Mouse (Mus musculus): ENCODE data around the gene Trmt1. TPM values are rescaled to one million over a fixed set of nuclear protein-coding genes. Genes with fewer than 3 reads are reported as not detected.

Gene Trmt1
- polyA plus RNA-seq, 1 experiment from 2014 or later = 45.6 TPM

- WGBS = 22% methylated on average over 9 of the region's 9 CpGs
- DNase-seq (ENCODE audit: low spot score, missing footprints) (peak; percentile 92), ATAC-seq (ENCODE audit: low FRiP score) (peak; percentile 64)
- H3K9ac ChIP-seq (ENCODE audit: low read length) = 0 out of 2 replicates have a peak overlapping the region, but pooled peaks have one; percentile 6
- H3K27ac ChIP-seq (ENCODE audit: low read depth, low read length) = peak overlapping the region; percentile 76
- no peak overlapping the region for H3K4me3 ChIP-seq (ENCODE audit: low read depth, low read length)
- no peaks in the 10 kb centered on the region for H3K9me3 ChIP-seq (ENCODE audit: control insufficient read depth, low read length)
- H3K27me3 ChIP-seq (ENCODE audit: control insufficient read depth, insufficient read depth, low read length) = peaks cover 32% of the 10 kb centered on the region
- H3K4me1 ChIP-seq (ENCODE audit: control insufficient read depth, insufficient read depth, low read length) = peaks cover 22% of the 10 kb centered on the region
- H3K36me3 ChIP-seq (ENCODE audit: control insufficient read depth, insufficient read depth, low read length) = no peaks in the 10 kb centered on the region
- H3K4me2 ChIP-seq = no peak overlapping the region
These were observed 44.6 kb downstream of the Trmt1 start for GRCm38 (mm10) chr8:84730541-84731370.

GRCm38 (mm10) chr8:84731371-84732177 lies 45.5 kb downstream of the Trmt1 start:
- Histone ChIP-seq H3K4me3 (ENCODE audit: low read depth, low read length) (no peak overlapping the region), H3K36me3 (ENCODE audit: control insufficient read depth, insufficient read depth, low read length) (no peaks in the 10 kb centered on the region), H3K27ac (ENCODE audit: low read depth, low read length) (peak overlapping the region; percentile 76), H3K4me2 (no peak overlapping the region), H3K4me1 (ENCODE audit: control insufficient read depth, insufficient read depth, low read length) (peaks cover 22% of the 10 kb centered on the region), H3K9me3 (ENCODE audit: control insufficient read depth, low read length) (no peaks in the 10 kb centered on the region), H3K9ac (ENCODE audit: low read length) (no peak overlapping the region), H3K27me3 (ENCODE audit: control insufficient read depth, insufficient read depth, low read length) (peaks cover 40% of the 10 kb centered on the region)
- ATAC-seq (ENCODE audit: low FRiP score) = no peak
- no peak for DNase-seq (ENCODE audit: low spot score, missing footprints)
- WGBS = 70% methylated on average over 11 of the region's 11 CpGs

GRCm38 (mm10) chr8:84732545-84732944 lies 46.4 kb downstream of the Trmt1 start:
- H3K27me3 ChIP-seq (ENCODE audit: control insufficient read depth, insufficient read depth, low read length) = peaks cover 49% of the 10 kb centered on the region
- WGBS = 80% methylated on average over 5 of the region's 5 CpGs
- H3K9ac ChIP-seq (ENCODE audit: low read length) = no peak overlapping the region
- H3K36me3 ChIP-seq (ENCODE audit: control insufficient read depth, insufficient read depth, low read length) = no peaks in the 10 kb centered on the region
- H3K4me3 ChIP-seq (ENCODE audit: low read depth, low read length) = no peak overlapping the region
- H3K9me3 ChIP-seq (ENCODE audit: control insufficient read depth, low read length) = no peaks in the 10 kb centered on the region
- H3K4me1 ChIP-seq (ENCODE audit: control insufficient read depth, insufficient read depth, low read length) = peaks cover 22% of the 10 kb centered on the region
- no peak overlapping the region for H3K4me2 ChIP-seq
- ATAC-seq (ENCODE audit: low FRiP score) (no peak), DNase-seq (ENCODE audit: low spot score, missing footprints) (no peak)
- no peak overlapping the region for H3K27ac ChIP-seq (ENCODE audit: low read depth, low read length)

- Histone ChIP-seq H3K27ac (ENCODE audit: low read depth, low read length) (no peak overlapping the region), H3K9ac (ENCODE audit: low read length) (no peak overlapping the region), H3K9me3 (ENCODE audit: control insufficient read depth, low read length) (no peaks in the 10 kb centered on the region), H3K27me3 (ENCODE audit: control insufficient read depth, insufficient read depth, low read length) (peaks cover 53% of the 10 kb centered on the region), H3K4me1 (ENCODE audit: control insufficient read depth, insufficient read depth, low read length) (peaks cover 25% of the 10 kb centered on the region), H3K36me3 (ENCODE audit: control insufficient read depth, insufficient read depth, low read length) (no peaks in the 10 kb centered on the region), H3K4me2 (no peak overlapping the region), H3K4me3 (ENCODE audit: low read depth, low read length) (no peak overlapping the region)
- 54% methylated on average over 5 of the region's 6 CpGs for WGBS
- DNase-seq (ENCODE audit: low spot score, missing footprints) = no peak
- ATAC-seq (ENCODE audit: low FRiP score) = no peak
These were observed 46.9 kb downstream of the Trmt1 start for GRCm38 (mm10) chr8:84732996-84733395.

- 82% methylated on average over 6 of the region's 6 CpGs for WGBS
- Histone ChIP-seq H3K36me3 (ENCODE audit: control insufficient read depth, insufficient read depth, low read length) (no peaks in the 10 kb centered on the region), H3K27ac (ENCODE audit: low read depth, low read length) (no peak overlapping the region), H3K4me3 (ENCODE audit: low read depth, low read length) (no peak overlapping the region), H3K9me3 (ENCODE audit: control insufficient read depth, low read length) (no peaks in the 10 kb centered on the region), H3K27me3 (ENCODE audit: control insufficient read depth, insufficient read depth, low read length) (peaks cover 63% of the 10 kb centered on the region), H3K9ac (ENCODE audit: low read length) (no peak overlapping the region), H3K4me2 (no peak overlapping the region), H3K4me1 (ENCODE audit: control insufficient read depth, insufficient read depth, low read length) (peaks cover 30% of the 10 kb centered on the region)
- DNase-seq (ENCODE audit: low spot score, missing footprints) (no peak), ATAC-seq (ENCODE audit: low FRiP score) (no peak)
These were observed 47.9 kb downstream of the Trmt1 start for GRCm38 (mm10) chr8:84733959-84734358.

GRCm38 (mm10) chr8:84734680-84735079 lies 48.6 kb downstream of the Trmt1 start:
- H3K27ac ChIP-seq (ENCODE audit: low read depth, low read length) = no peak overlapping the region
- H3K27me3 ChIP-seq (ENCODE audit: control insufficient read depth, insufficient read depth, low read length) = peaks cover 70% of the 10 kb centered on the region
- no peak overlapping the region for H3K9ac ChIP-seq (ENCODE audit: low read length)
- no peaks in the 10 kb centered on the region for H3K36me3 ChIP-seq (ENCODE audit: control insufficient read depth, insufficient read depth, low read length)
- H3K4me3 ChIP-seq (ENCODE audit: low read depth, low read length) = no peak overlapping the region
- no peak for DNase-seq (ENCODE audit: low spot score, missing footprints)
- ATAC-seq (ENCODE audit: low FRiP score) = no peak
- peaks cover 32% of the 10 kb centered on the region for H3K4me1 ChIP-seq (ENCODE audit: control insufficient read depth, insufficient read depth, low read length)
- H3K9me3 ChIP-seq (ENCODE audit: control insufficient read depth, low read length) = no peaks in the 10 kb centered on the region
- WGBS = 82% methylated on average over 2 of the region's 2 CpGs
- H3K4me2 ChIP-seq = no peak overlapping the region

GRCm38 (mm10) chr8:84735597-84735996 lies 49.5 kb downstream of the Trmt1 start:
- ATAC-seq (ENCODE audit: low FRiP score) (no peak), DNase-seq (ENCODE audit: low spot score, missing footprints) (no peak)
- Histone ChIP-seq H3K36me3 (ENCODE audit: control insufficient read depth, insufficient read depth, low read length) (no peaks in the 10 kb centered on the region), H3K4me3 (ENCODE audit: low read depth, low read length) (no peak overlapping the region), H3K4me2 (no peak overlapping the region), H3K27me3 (ENCODE audit: control insufficient read depth, insufficient read depth, low read length) (peaks cover 79% of the 10 kb centered on the region), H3K9ac (ENCODE audit: low read length) (no peak overlapping the region), H3K4me1 (ENCODE audit: control insufficient read depth, insufficient read depth, low read length) (peaks cover 25% of the 10 kb centered on the region), H3K9me3 (ENCODE audit: control insufficient read depth, low read length) (no peaks in the 10 kb centered on the region), H3K27ac (ENCODE audit: low read depth, low read length) (no peak overlapping the region)
- WGBS = 54% methylated on average over 2 of the region's 2 CpGs

GRCm38 (mm10) chr8:84736521-84736920 lies 50.4 kb downstream of the Trmt1 start:
- Histone ChIP-seq H3K4me1 (ENCODE audit: control insufficient read depth, insufficient read depth, low read length) (peaks cover 18% of the 10 kb centered on the region), H3K4me3 (ENCODE audit: low read depth, low read length) (no peak overlapping the region), H3K9me3 (ENCODE audit: control insufficient read depth, low read length) (no peaks in the 10 kb centered on the region), H3K4me2 (no peak overlapping the region), H3K9ac (ENCODE audit: low read length) (no peak overlapping the region), H3K27me3 (ENCODE audit: control insufficient read depth, insufficient read depth, low read length) (peaks cover 89% of the 10 kb centered on the region), H3K36me3 (ENCODE audit: control insufficient read depth, insufficient read depth, low read length) (no peaks in the 10 kb centered on the region), H3K27ac (ENCODE audit: low read depth, low read length) (no peak overlapping the region)
- ATAC-seq (ENCODE audit: low FRiP score) = no peak
- 72% methylated on average over 4 of the region's 4 CpGs for WGBS
- no peak for DNase-seq (ENCODE audit: low spot score, missing footprints)

- DNase-seq (ENCODE audit: low spot score, missing footprints) (peak; percentile 98), ATAC-seq (ENCODE audit: low FRiP score) (peak; percentile 68)
- no peak overlapping the region for H3K27ac ChIP-seq (ENCODE audit: low read depth, low read length)
- peaks cover 96% of the 10 kb centered on the region for H3K27me3 ChIP-seq (ENCODE audit: control insufficient read depth, insufficient read depth, low read length)
- peak overlapping the region; percentile 21; the same call in 1 of the 2 replicates for H3K9ac ChIP-seq (ENCODE audit: low read length)
- no peaks in the 10 kb centered on the region for H3K9me3 ChIP-seq (ENCODE audit: control insufficient read depth, low read length)
- no peaks in the 10 kb centered on the region for H3K36me3 ChIP-seq (ENCODE audit: control insufficient read depth, insufficient read depth, low read length)
- H3K4me3 ChIP-seq (ENCODE audit: low read depth, low read length) = no peak overlapping the region
- peak overlapping the region; percentile 21 for H3K4me2 ChIP-seq
- under 1% methylated on average over 16 of the region's 16 CpGs for WGBS
- H3K4me1 ChIP-seq (ENCODE audit: control insufficient read depth, insufficient read depth, low read length) = peaks cover 21% of the 10 kb centered on the region
These were observed 51.5 kb downstream of the Trmt1 start for GRCm38 (mm10) chr8:84737608-84738007.
